Mouse (Mus musculus): Measurements from ENCODE around the gene Ifnab. TPM values are rescaled to one million over a fixed set of nuclear protein-coding genes. Genes with fewer than 3 reads are reported as not detected.

The Ifnab gene
- total and polyA plus RNA-seq, 3 experiments = not detected

DNA sequence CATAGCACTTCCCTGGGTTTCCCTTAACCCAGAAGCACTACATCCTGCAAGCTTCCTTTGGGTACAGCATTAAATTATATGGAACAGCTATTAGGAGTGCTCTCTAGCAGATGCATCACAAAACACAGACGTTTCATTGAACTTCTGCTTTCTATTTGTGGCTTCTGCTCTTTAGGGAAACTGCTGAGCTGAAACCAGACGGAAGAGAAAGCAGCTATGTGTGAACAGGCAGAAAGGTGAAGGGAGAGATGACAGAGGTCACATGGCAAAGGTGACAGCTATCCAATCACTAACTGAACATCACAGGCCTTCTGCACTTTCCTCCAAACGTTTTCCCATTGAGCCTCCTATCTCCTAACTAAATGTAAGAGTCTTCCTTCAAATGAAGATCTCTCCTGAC is 14.8 kb upstream of the Ifnab start:
- TF ChIP-seq GATA1 (IDR thresholded peaks at IDR 0.05; ENCODE audit: borderline replicate concordance, low read length) = no peak
- no peak for TF ChIP-seq POLR2AphosphoS5 (IDR thresholded peaks at IDR 0.05; ENCODE audit: insufficient replicate concordance, low read depth, low read length)
- no peak for TF ChIP-seq TAL1 (conservative IDR thresholded peaks at IDR 0.05; ENCODE audit: low read depth, low read length)
- no peak for TF ChIP-seq CTCF (IDR thresholded peaks at IDR 0.05; ENCODE audit: low read depth, low read length)
- no peak for TF ChIP-seq GATA2 (IDR thresholded peaks at IDR 0.05; ENCODE audit: borderline replicate concordance, low read depth, low read length)
- ATAC-seq (ENCODE audit: extremely low read depth, insufficient number of reproducible peaks, low FRiP score, poor library complexity, severe bottlenecking) (no peak), DNase-seq (ENCODE audit: low spot score) (no peak)
- Histone ChIP-seq H3K27me3 (ENCODE audit: insufficient read depth, low read length) (peaks cover 3% of the 10 kb centered on the region; the same call in 1 of the 2 replicates), H3K9me3 (replicated peaks) (no peaks in the 10 kb centered on the region), H3K4me1 (ENCODE audit: insufficient read depth, low read depth, low read length) (peaks cover 4% of the 10 kb centered on the region; the same call in 1 of the 2 replicates), H3K4me3 (ENCODE audit: low read depth, low read length) (no peak overlapping the region), H3K36me3 (replicated peaks) (peaks cover 8% of the 10 kb centered on the region)

DNA sequence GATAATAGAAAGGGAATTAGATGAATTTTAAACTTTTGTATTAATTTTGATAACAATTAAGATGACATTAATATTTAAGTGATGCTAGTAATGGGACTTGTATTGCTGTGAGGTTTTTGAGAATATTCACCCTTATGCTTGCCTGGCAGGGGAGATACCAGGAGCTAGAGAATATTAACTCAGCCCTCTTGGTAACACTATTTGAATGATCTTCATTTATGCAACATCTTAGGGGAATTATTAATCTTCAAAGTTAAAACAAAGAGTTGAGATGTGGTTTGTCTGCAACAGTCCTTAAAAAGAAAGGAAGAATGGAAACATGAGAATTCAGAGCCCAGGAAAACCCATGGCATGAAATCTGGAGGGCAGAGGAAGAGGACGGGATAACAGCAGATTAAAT is 8.1 kb upstream of the Ifnab start:
- H3K9me3 ChIP-seq (replicated peaks) = no peaks in the 10 kb centered on the region
- TF ChIP-seq TAL1 (conservative IDR thresholded peaks at IDR 0.05; ENCODE audit: low read depth, low read length) (no peak), GATA1 (IDR thresholded peaks at IDR 0.05; ENCODE audit: borderline replicate concordance, low read length) (no peak), POLR2AphosphoS5 (IDR thresholded peaks at IDR 0.05; ENCODE audit: insufficient replicate concordance, low read depth, low read length) (no peak), CTCF (IDR thresholded peaks at IDR 0.05; ENCODE audit: low read depth, low read length) (no peak), GATA2 (IDR thresholded peaks at IDR 0.05; ENCODE audit: borderline replicate concordance, low read depth, low read length) (no peak)
- H3K4me3 ChIP-seq (ENCODE audit: low read depth, low read length) = no peak overlapping the region
- H3K27me3 ChIP-seq (ENCODE audit: insufficient read depth, low read length) = peaks cover 23% of the 10 kb centered on the region
- no peak for DNase-seq (ENCODE audit: low spot score)
- no peaks in the 10 kb centered on the region for H3K36me3 ChIP-seq (replicated peaks)
- no peak for ATAC-seq (ENCODE audit: extremely low read depth, insufficient number of reproducible peaks, low FRiP score, poor library complexity, severe bottlenecking)
- H3K4me1 ChIP-seq (ENCODE audit: insufficient read depth, low read depth, low read length) = no peaks in the 10 kb centered on the region

DNA sequence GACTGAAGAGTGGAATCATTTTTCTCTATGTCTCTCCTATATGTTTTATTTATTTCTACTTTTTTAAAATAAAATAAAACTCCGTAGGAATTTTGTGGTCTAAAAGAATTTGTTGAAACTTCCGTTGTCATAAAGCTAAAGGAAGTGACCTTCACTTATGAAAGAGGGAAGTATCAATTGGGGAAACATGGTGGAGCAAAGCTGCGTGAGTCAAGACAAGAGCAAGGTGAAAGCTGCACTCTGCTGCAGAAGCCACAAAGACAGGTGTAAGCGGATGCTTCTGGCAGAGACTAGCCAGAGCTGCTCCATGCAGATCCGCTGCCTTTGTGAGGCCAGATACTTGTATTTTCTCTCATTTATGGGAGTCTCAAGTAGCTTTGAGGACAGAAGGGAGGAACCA is 7.6 kb upstream of the Ifnab start:
- TF ChIP-seq GATA1 (IDR thresholded peaks at IDR 0.05; ENCODE audit: borderline replicate concordance, low read length) = no peak
- TF ChIP-seq GATA2 (IDR thresholded peaks at IDR 0.05; ENCODE audit: borderline replicate concordance, low read depth, low read length) = no peak
- no peak for TF ChIP-seq CTCF (IDR thresholded peaks at IDR 0.05; ENCODE audit: low read depth, low read length)
- no peak for TF ChIP-seq TAL1 (conservative IDR thresholded peaks at IDR 0.05; ENCODE audit: low read depth, low read length)
- no peak for TF ChIP-seq POLR2AphosphoS5 (IDR thresholded peaks at IDR 0.05; ENCODE audit: insufficient replicate concordance, low read depth, low read length)
- H3K36me3 ChIP-seq (replicated peaks) = no peaks in the 10 kb centered on the region
- H3K4me1 ChIP-seq (ENCODE audit: insufficient read depth, low read depth, low read length) = no peaks in the 10 kb centered on the region
- H3K9me3 ChIP-seq (replicated peaks) = no peaks in the 10 kb centered on the region
- no peak overlapping the region for H3K4me3 ChIP-seq (ENCODE audit: low read depth, low read length)
- no peak for ATAC-seq (ENCODE audit: extremely low read depth, insufficient number of reproducible peaks, low FRiP score, poor library complexity, severe bottlenecking)
- H3K27me3 ChIP-seq (ENCODE audit: insufficient read depth, low read length) = peaks cover 23% of the 10 kb centered on the region
- DNase-seq (ENCODE audit: low spot score) = no peak

DNA sequence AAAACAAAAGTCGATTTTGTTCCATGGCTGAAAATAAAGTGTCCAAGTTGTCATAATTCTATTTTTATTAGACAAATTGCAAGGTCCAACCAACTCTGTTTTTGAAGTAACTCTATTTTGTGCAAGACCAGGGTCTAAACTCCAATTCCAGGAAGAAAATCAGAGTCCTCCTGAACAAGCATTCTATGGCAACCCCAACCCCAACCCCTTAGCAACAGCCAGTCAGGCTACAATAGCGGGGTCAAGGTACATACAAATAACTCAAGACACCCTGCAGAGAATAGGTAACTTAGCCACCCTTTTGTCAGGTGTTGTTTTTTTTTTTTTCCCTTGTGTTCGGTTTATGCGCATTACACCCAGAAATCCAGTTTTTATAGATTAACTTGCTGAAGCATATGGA is 6.6 kb upstream of the Ifnab start:
- Histone ChIP-seq H3K36me3 (replicated peaks) (no peaks in the 10 kb centered on the region), H3K27me3 (ENCODE audit: insufficient read depth, low read length) (peaks cover 23% of the 10 kb centered on the region), H3K4me1 (ENCODE audit: insufficient read depth, low read depth, low read length) (no peaks in the 10 kb centered on the region), H3K4me3 (ENCODE audit: low read depth, low read length) (no peak overlapping the region), H3K9me3 (replicated peaks) (no peaks in the 10 kb centered on the region)
- DNase-seq (ENCODE audit: low spot score) = no peak
- ATAC-seq (ENCODE audit: extremely low read depth, insufficient number of reproducible peaks, low FRiP score, poor library complexity, severe bottlenecking) = no peak
- TF ChIP-seq TAL1 (conservative IDR thresholded peaks at IDR 0.05; ENCODE audit: low read depth, low read length) = no peak
- no peak for TF ChIP-seq CTCF (IDR thresholded peaks at IDR 0.05; ENCODE audit: low read depth, low read length)
- TF ChIP-seq GATA2 (IDR thresholded peaks at IDR 0.05; ENCODE audit: borderline replicate concordance, low read depth, low read length) = no peak
- no peak for TF ChIP-seq POLR2AphosphoS5 (IDR thresholded peaks at IDR 0.05; ENCODE audit: insufficient replicate concordance, low read depth, low read length)
- TF ChIP-seq GATA1 (IDR thresholded peaks at IDR 0.05; ENCODE audit: borderline replicate concordance, low read length) = no peak

DNA sequence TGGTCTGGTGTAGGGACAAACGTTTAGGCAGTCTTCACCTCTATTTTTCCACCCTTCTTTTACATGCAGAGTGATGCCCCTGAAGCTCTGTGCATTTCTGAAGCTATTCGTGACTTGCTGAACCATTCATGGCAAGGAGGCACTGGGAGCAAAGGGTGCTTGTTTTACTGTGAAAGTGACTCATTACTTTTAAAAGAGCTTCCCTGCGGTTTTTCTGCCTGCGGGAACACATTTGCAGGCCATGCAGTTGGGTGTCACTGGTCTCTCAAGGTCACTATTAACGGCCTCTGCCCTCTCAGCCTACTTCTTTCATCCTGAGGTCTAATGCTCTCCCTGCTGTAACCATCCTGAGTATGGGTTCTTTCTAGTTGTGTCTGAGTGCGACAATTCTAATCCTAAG is 5.9 kb upstream of the Ifnab start:
- TF ChIP-seq POLR2AphosphoS5 (IDR thresholded peaks at IDR 0.05; ENCODE audit: insufficient replicate concordance, low read depth, low read length) (no peak), GATA2 (IDR thresholded peaks at IDR 0.05; ENCODE audit: borderline replicate concordance, low read depth, low read length) (no peak), TAL1 (conservative IDR thresholded peaks at IDR 0.05; ENCODE audit: low read depth, low read length) (no peak), GATA1 (IDR thresholded peaks at IDR 0.05; ENCODE audit: borderline replicate concordance, low read length) (no peak), CTCF (IDR thresholded peaks at IDR 0.05; ENCODE audit: low read depth, low read length) (no peak)
- no peak for ATAC-seq (ENCODE audit: extremely low read depth, insufficient number of reproducible peaks, low FRiP score, poor library complexity, severe bottlenecking)

DNA sequence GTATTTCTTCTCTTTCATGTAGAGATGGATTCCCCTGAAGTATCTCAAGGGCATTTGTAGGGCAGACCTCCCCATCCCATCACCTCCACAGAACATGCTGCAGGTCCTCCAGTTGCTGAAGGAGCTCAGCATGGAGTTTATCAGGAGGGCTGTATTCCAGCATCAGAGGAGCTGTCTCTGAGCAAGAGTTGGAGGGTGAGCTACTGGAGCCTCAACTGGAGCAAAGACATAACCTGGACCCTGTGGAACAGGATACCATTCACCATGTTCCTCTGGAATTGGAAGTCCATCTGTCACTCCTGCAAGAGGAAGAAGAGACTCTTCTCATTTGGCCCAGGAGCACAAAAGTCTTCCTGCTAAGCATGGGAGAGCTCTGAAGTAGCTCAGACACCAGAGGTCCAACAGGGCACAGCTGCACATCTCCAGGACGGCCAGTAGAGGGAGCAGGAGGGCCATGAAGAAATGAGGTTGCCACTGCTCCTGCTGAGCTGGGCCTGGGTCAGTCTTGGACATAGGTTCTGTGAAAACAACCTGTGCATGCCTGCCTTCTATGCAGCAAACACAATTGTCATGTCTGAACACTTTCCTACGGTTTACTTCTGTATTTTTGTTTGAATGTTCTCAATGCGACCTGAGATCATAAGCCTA is 5.2 kb upstream of the Ifnab start:
- peak; percentile 72 for ATAC-seq (ENCODE audit: extremely low read depth, insufficient number of reproducible peaks, low FRiP score, poor library complexity, severe bottlenecking)
- no peaks in the 10 kb centered on the region for H3K4me1 ChIP-seq (ENCODE audit: insufficient read depth, low read depth, low read length)
- no peaks in the 10 kb centered on the region for H3K9me3 ChIP-seq (replicated peaks)

More for the DNA sequence above, 5.9 kb upstream of the Ifnab start:
- Histone ChIP-seq H3K27me3 (ENCODE audit: insufficient read depth, low read length) (peaks cover 21% of the 10 kb centered on the region), H3K4me3 (ENCODE audit: low read depth, low read length) (no peak overlapping the region), H3K9me3 (replicated peaks) (no peaks in the 10 kb centered on the region), H3K36me3 (replicated peaks) (no peaks in the 10 kb centered on the region), H3K4me1 (ENCODE audit: insufficient read depth, low read depth, low read length) (no peaks in the 10 kb centered on the region)
- DNase-seq (ENCODE audit: low spot score) = no peak

More for the DNA sequence above, 5.2 kb upstream of the Ifnab start:
- DNase-seq (ENCODE audit: low spot score) = peak; percentile 13
- no peak for TF ChIP-seq TAL1 (conservative IDR thresholded peaks at IDR 0.05; ENCODE audit: low read depth, low read length)
- TF ChIP-seq GATA2 (IDR thresholded peaks at IDR 0.05; ENCODE audit: borderline replicate concordance, low read depth, low read length) = no peak
- TF ChIP-seq GATA1 (IDR thresholded peaks at IDR 0.05; ENCODE audit: borderline replicate concordance, low read length) = no peak
- peak; percentile 99 for TF ChIP-seq CTCF (IDR thresholded peaks at IDR 0.05; ENCODE audit: low read depth, low read length)
- no peak for TF ChIP-seq POLR2AphosphoS5 (IDR thresholded peaks at IDR 0.05; ENCODE audit: insufficient replicate concordance, low read depth, low read length)
- Histone ChIP-seq H3K27me3 (ENCODE audit: insufficient read depth, low read length) (peaks cover 21% of the 10 kb centered on the region), H3K36me3 (replicated peaks) (no peaks in the 10 kb centered on the region), H3K4me3 (ENCODE audit: low read depth, low read length) (no peak overlapping the region)
